Mouse (Mus musculus): ENCODE data around the gene 1600014C10Rik. TPM values are rescaled to one million over a fixed set of nuclear protein-coding genes. Genes with fewer than 3 reads are reported as not detected.

The 1600014C10Rik gene
- total RNA-seq, 2 experiments from 2014 or later, result 18.6 to 19.2 TPM

GRCm38 (mm10) chr7:38236400-38237105 lies 53.5 kb downstream of the 1600014C10Rik start:
- DNase-seq (ENCODE audit: extremely low spot score in 1 of 2, low spot score in 2 of 2), result no peak
- intact Hi-C loops (cut with DNase I), result no loop called here

DNA sequence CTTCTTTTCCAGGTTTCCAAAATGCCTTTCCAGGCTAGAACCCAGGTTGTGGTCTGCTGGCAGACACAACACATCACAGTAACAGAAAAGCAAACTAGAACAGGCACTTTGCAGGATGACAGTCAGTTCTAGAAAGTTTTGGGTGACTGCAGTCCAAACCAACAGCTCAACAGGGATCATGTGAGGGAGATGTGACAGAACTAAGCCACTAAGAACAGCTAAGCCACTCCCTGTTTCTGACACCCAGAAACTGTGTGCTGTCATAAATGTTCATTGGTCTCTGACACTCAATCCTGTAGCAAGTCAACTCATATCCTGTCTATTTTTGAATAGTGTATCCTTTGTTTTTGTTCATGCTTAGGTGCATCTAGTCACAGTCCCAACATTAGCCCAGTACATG lies 54.1 kb downstream of the 1600014C10Rik start:
- intact Hi-C loops (cut with DNase I), result no loop called here
- no peak for DNase-seq (ENCODE audit: extremely low spot score in 1 of 2, low spot score in 2 of 2)

GRCm38 (mm10) chr7:38242417-38242816 lies 59.4 kb downstream of the 1600014C10Rik start:
- intact Hi-C loops (cut with DNase I), result no loop called here
- DNase-seq (ENCODE audit: extremely low spot score in 1 of 2, low spot score in 2 of 2), result no peak

Other genes starting within 250 kb of the 1600014C10Rik start
- gene Uri1, start 159.7 kb upstream of the 1600014C10Rik start, total RNA-seq (2021), result 10 to 100 TPM; 39.5 to 40.5 TPM
- 10 to 100 TPM; 13.0 to 15.2 TPM for gene Ccne1, start 75.7 kb upstream of the 1600014C10Rik start, total RNA-seq (2021)
- gene Plekhf1, start 44.8 kb downstream of the 1600014C10Rik start, total RNA-seq (2021), result under 1 TPM; 0.55 to 0.92 TPM
- gene Pop4, start 88.2 kb downstream of the 1600014C10Rik start, total RNA-seq (2021), result 10 to 100 TPM; 31.4 to 35.7 TPM

Data from left cerebral cortex, postnatal 10 days (tissue).